Mouse (Mus musculus) 3134 (cell line): ENCODE results near the gene Exosc7.

Experiments used
- DNase-seq: peaks from one replicate; pipeline ENCODE4 v3.0.0-alpha.2; 2011; ENCODE audit warnings: low spot score; ENCODE audit not compliant: insufficient read length; ENCODE audit errors: extremely low read depth

Exosc7 gene

GRCm38 (mm10) chr9:123183226-123183625, 70.2 kb downstream of the Exosc7 start:
- no peak for DNase-seq

GRCm38 (mm10) chr9:123185546-123185945, 72.5 kb downstream of the Exosc7 start:
- DNase-seq, result no peak
